Mouse (Mus musculus) thymus, postnatal 36 days (tissue): ENCODE measurements at regions not wholly inside any gene's neighbourhood (a gene's known extent, or its start where the extent isn't known, plus 50 kb on each side); places are given as distances from the start of the nearest gene placed in this dataset.

Experiments
- DNase-seq, 2 experiments: peaks; one replicate each; pipeline ENCODE4 v3.0.0; 2022; ENCODE audit warnings: mixed read lengths in 2 of 2

GRCm38 (mm10) chr1:137213717-137214116 is 253.5 kb upstream of the Nr5a2 start:
- DNase-seq = no peak

GRCm38 (mm10) chr1:137212856-137213255 is 252.6 kb upstream of the Nr5a2 start:
- DNase-seq = no peak

GRCm38 (mm10) chr1:137204371-137204770 is 244.1 kb upstream of the Nr5a2 start:
- no peak for DNase-seq

- DNase-seq = no peak
These were observed 243.3 kb upstream of the Nr5a2 start for GRCm38 (mm10) chr1:137203512-137203911.

- DNase-seq = no peak
These were observed 240.7 kb upstream of the Nr5a2 start for GRCm38 (mm10) chr1:137200931-137201330.

- DNase-seq = no peak
These were observed 235.7 kb upstream of the Nr5a2 start for GRCm38 (mm10) chr1:137195962-137196361.

- DNase-seq = no peak
These were observed 234.9 kb upstream of the Nr5a2 start for GRCm38 (mm10) chr1:137195065-137195620.

- DNase-seq = no peak
These were observed 218.0 kb upstream of the Nr5a2 start for GRCm38 (mm10) chr1:137178231-137178630.

GRCm38 (mm10) chr1:137176696-137177095 is 216.4 kb upstream of the Nr5a2 start:
- DNase-seq = no peak

GRCm38 (mm10) chr1:137174081-137174480 is 213.8 kb upstream of the Nr5a2 start:
- no peak for DNase-seq

- no peak for DNase-seq
These were observed 211.9 kb upstream of the Nr5a2 start for GRCm38 (mm10) chr1:137172128-137172527.

GRCm38 (mm10) chr1:137171451-137171850 is 211.2 kb upstream of the Nr5a2 start:
- DNase-seq = no peak

- no peak for DNase-seq
These were observed 187.6 kb upstream of the Nr5a2 start for GRCm38 (mm10) chr1:137147891-137148290.

GRCm38 (mm10) chr1:137141879-137142570 is 181.8 kb upstream of the Nr5a2 start:
- no peak for DNase-seq

GRCm38 (mm10) chr1:137141372-137141771 is 181.1 kb upstream of the Nr5a2 start:
- no peak for DNase-seq

- DNase-seq = no peak
These were observed 175.9 kb upstream of the Nr5a2 start for GRCm38 (mm10) chr1:137136156-137136555.

- DNase-seq = no peak
These were observed 173.5 kb upstream of the Nr5a2 start for GRCm38 (mm10) chr1:137133734-137134133.

GRCm38 (mm10) chr1:137130264-137130663 is 170.0 kb upstream of the Nr5a2 start:
- no peak for DNase-seq

GRCm38 (mm10) chr1:137129116-137129515 is 168.9 kb upstream of the Nr5a2 start:
- DNase-seq = no peak

- DNase-seq = no peak
These were observed 157.6 kb upstream of the Nr5a2 start for GRCm38 (mm10) chr1:137117866-137118265.

GRCm38 (mm10) chr1:137106444-137106843 is 146.2 kb upstream of the Nr5a2 start:
- DNase-seq = no peak

GRCm38 (mm10) chr1:137091762-137092161 is 131.5 kb upstream of the Nr5a2 start:
- DNase-seq = no peak

GRCm38 (mm10) chr1:137088148-137088547 is 127.9 kb upstream of the Nr5a2 start:
- no peak for DNase-seq

GRCm38 (mm10) chr1:137086766-137087165 is 126.5 kb upstream of the Nr5a2 start:
- no peak for DNase-seq

- no peak for DNase-seq
These were observed 123.3 kb upstream of the Nr5a2 start for GRCm38 (mm10) chr1:137083500-137083899.
